Mouse (Mus musculus): Measurements from ENCODE around the gene Sv2c.

Gene Sv2c

DNA sequence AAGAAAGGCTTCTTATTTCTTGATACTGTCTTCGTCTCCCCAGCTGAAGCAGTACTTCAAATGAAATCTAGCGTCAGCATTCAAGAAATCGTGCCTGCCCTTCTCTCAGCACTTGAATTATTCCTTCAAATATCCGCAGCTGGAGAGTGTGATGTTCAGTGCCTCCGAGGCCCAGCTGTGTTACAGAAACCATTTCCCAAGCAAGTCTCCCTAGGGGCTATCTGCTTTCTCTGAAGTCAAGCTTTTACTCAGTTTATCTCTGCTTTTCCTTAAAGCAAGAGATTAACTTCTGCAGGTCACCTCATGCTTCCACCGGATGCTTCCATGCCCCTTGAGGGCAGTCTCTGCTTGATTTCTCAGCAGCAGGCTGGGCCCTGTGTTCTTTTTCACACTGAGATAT lies 166.8 kb downstream of the Sv2c start:
- DNase-seq, result no peak

DNA sequence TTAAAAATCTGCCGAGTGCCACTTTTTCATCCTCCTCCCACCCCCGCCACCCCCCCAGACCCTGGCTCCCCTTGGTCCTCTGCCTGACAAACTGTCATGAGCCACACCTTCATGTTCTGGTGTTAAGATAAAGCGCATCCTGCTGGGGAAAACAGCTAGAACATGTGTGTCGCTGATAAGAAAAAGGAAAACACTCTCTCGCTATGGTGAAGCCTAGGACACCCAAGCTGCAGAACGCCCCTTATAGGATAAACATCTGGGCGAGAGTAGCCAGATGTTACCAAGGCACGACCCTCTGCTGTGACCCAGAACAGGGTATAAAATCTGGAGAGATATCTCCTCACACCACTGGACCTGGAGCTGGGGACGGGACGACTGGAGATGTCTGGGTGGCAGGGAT lies 167.2 kb downstream of the Sv2c start:
- no peak for DNase-seq

DNA sequence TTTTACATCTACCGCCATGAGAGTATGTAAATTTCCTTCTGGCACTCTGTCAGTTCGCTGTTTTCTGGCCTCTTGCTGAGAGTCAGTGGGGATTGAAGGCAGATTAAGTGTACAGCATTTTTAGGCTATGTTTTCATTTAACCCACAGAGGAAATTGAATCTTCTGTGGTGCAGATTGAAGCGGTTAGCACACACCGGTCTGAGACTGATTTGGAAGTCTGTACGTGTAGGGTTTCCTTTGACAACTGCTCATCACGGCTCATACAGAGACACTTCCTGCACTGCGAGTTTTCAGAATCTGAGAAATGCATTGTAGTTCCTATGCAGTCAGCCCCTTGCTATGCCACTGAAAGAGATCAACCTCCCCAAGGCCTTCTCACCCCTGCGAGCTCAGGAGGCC lies 168.2 kb downstream of the Sv2c start:
- peak in 1 of 2 experiments; percentile 41 for DNase-seq

DNA sequence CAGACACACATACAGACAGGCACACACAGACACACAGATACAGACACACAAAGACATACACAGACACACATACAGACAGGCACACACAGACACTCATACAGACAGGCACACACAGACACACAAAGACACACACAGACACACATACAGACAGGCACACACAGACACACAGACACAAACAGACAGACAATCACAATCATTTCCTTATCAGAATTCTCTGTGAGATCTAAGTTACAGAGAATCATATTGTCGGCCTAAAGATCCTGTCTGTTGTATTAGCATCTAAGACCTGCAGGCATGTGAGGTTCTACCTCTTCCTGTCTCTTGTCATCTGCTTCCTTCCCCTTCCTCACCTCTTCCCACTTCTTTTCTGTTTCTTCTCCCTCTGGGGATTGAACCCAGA lies 168.7 kb downstream of the Sv2c start:
- DNase-seq, result no peak

DNA sequence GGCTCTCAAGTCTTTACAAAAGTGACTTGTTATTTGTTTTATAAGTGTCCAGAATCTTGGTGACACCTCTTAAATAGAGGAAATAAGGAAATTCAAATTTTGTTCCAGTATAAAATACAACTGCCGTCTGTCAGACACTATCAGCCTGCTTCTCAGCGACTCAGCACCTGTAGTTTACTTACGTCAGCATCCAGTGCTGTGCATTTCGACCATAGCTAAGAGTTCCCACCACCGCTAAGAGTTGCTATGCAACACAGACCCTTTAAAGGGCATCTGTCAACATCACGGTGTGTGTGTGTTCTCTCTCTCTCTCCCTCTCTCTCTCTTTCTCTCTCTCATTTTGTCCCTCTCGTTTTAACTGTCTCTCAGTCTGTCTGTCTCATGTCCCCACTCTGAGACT lies 170.5 kb downstream of the Sv2c start:
- DNase-seq, result no peak

GRCm38 (mm10) chr13:95961191-95961791 lies 171.1 kb downstream of the Sv2c start:
- no peak for DNase-seq

- peak; percentile 53 to 69 for DNase-seq
These were observed 171.7 kb downstream of the Sv2c start for GRCm38 (mm10) chr13:95960477-95961185.

DNA sequence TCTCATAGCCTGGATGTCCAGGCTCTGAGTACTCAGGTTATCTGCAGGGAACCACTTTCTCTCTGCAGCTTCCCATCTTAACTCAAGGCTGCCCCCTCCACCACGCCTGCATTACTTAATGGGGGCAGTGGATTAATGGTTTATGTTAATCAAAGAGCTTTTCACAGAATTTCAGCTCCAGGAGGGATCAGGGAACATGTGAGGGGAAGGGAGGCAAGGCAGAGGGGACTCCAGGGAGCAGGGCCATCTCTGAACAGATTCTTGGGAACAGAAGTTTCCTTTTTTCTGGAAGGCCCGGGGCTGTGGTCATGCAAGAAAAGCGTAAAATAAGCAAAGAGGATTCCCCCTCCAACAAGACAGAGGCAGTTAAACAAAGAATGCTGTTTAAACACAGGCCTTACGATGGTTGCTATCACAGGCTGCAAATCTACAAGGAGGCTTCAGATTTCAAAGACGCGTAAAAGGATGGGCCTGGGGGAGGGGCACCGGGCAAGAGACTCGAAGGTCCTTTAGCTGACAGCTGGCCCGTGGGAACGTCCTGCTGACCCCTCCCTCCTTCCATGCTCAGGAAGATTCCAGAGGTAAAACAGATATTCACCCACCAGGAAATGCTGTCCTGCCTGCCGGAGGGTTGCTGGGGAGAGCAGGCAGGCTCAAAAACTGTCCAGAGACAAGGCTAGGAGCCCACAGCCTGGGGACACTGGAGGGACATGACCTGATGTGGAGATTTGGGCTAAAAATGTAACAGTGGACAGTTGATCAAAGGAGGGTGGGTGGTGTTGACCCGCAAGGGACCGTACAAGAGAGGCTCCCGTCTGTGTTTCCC lies 172.5 kb downstream of the Sv2c start:
- DNase-seq, result peak in 1 of 2 experiments; percentile 42

DNA sequence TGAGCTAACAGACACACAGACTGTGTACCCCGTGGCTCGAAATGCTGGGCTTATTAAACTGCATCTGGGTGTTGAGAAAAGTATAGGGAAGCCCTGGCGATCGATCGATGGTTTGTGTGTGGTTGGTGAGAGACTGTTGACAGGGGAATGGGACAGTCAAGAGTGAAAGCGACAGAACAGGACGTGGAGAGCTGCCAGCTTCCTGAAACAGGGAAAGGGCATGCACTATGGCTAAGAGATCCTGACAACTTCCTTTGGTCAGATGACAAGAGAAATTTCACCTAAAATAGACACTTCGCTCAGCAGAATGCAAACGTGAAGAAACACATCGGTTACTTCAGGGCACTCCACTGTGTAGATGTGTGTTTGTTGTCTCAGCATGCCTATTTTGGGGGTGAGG lies 175.2 kb downstream of the Sv2c start:
- DNase-seq, result no peak

GRCm38 (mm10) chr13:95956327-95956781 lies 176.0 kb downstream of the Sv2c start:
- peak; percentile 49 to 53 for DNase-seq

GRCm38 (mm10) chr13:95955204-95955603 lies 177.2 kb downstream of the Sv2c start:
- no peak for DNase-seq

- no peak for DNase-seq
These were observed 178.7 kb downstream of the Sv2c start for GRCm38 (mm10) chr13:95953636-95954035.

DNA sequence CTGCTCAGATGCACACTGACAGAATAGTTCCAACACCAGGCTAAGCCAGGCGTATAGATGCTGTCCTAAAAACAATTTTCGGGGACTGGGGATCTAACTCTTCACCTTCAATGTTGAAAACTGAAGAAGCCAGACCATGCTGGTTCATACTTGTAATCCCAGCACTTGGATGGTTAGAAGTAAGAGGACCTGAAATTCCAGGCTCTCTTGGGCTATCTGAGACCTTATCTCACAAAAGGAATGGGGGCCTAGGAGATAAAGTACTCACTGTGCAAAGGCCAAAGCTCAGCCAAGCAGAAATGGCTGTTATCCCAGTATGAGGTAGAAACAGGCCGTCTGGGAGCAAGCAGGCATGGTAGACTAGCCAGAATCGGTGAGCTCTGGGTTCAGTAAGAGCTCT lies 180.1 kb downstream of the Sv2c start:
- no peak for DNase-seq

- peak; percentile 73 to 77 for DNase-seq
These were observed 181.1 kb downstream of the Sv2c start for GRCm38 (mm10) chr13:95951098-95951894.

- DNase-seq, result no peak
These were observed 181.8 kb downstream of the Sv2c start for GRCm38 (mm10) chr13:95950434-95951091.

GRCm38 (mm10) chr13:95949356-95949755 lies 183.0 kb downstream of the Sv2c start:
- no peak for DNase-seq

DNA sequence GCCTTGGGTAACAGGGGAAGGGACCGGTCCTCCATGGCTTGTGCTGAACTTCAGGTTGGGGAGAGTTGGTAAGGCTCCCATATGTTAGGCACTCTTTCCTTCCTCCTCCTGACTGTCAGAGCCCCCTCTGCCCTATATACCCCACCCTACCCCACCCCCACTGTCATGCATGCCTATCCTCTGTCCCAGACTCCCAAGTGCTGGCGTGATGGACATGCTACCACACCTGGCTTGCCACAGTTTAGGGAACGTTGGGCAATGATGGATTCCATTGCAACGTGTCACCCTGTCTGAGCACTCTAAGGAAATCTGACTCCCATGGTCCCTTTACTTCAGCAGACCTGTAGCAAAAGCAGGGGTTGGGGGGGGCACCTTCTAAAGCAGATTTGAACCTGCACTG lies 183.6 kb downstream of the Sv2c start:
- DNase-seq, result no peak

DNA sequence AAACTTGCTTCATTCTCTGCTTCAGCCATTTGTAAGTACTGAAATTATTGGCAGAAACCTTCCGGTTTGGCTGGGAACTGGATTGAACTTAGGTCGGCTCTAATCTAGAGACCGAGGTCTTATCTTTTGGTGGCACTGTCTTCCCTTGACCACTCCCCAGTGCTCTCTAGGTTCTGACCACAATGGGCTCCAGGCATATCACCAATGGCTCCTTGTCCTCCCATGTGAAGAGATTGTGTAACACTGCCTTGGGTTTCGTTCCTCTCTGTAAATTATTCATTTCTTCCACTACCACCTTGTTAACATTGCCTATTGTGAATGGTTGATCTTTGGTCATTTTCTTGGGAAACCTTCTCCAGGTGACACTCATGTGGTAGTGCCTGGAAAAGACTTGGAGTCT lies 184.0 kb downstream of the Sv2c start:
- no peak for DNase-seq

GRCm38 (mm10) chr13:95945937-95946507 lies 186.4 kb downstream of the Sv2c start:
- no peak for DNase-seq

DNA sequence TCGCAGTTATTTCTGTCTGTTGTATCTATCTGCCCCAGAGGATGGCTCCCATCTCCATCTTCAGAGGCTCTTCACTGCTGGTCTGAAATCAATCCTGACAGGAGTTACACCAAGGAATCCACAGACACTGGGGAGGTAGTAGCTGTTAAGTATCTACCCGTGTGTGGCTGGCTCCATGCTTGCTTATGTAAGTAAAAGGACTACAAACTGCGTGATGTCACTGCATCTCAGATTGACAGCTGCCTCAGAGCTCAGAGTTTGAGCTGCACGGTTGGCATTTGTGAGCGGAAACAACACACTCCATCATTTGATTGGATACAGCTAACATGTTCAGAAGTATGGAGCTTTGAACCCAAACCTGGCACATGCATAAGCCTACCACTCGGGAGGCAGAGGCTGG lies 187.8 kb downstream of the Sv2c start:
- DNase-seq, result no peak

- no peak for DNase-seq
These were observed 188.5 kb downstream of the Sv2c start for GRCm38 (mm10) chr13:95943919-95944318.

GRCm38 (mm10) chr13:95942587-95942986 lies 189.8 kb downstream of the Sv2c start:
- DNase-seq, result no peak

Data from thymus, postnatal 36 days (tissue).